Mouse (Mus musculus): ENCODE data around the gene Abi3.

Abi3 gene

GRCm38 (mm10) chr11:95825625-95826024 is 16.7 kb downstream of the Abi3 start:
- DNase-seq (ENCODE audit: low spot score): no peak

DNA sequence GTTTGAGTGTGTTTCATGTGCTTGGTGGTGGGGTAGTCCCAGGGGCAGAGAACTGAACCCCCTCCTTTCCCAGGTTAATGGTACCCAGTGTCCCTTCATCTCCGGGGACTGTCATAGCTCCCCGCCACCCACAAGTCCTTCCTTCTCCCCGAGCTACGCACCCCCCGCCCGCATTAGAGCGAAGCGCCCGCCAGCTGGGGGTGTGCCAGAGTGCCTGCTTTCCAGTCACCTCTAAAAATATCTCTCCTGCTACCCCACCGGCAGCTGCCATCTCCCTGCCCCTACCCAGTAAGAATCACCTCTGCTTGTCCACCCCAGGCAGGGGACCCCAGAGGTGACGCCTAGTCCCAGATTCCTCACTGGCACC is 17.4 kb downstream of the Abi3 start:
- peak; percentile 56 for DNase-seq (ENCODE audit: low spot score)

GRCm38 (mm10) chr11:95824071-95824876 is 18.0 kb downstream of the Abi3 start, which contains the start of gene Phospho1:
Phospho1 (plus strand) TSS chr11:95824499.
- DNase-seq (ENCODE audit: low spot score): peak; percentile 93

DNA sequence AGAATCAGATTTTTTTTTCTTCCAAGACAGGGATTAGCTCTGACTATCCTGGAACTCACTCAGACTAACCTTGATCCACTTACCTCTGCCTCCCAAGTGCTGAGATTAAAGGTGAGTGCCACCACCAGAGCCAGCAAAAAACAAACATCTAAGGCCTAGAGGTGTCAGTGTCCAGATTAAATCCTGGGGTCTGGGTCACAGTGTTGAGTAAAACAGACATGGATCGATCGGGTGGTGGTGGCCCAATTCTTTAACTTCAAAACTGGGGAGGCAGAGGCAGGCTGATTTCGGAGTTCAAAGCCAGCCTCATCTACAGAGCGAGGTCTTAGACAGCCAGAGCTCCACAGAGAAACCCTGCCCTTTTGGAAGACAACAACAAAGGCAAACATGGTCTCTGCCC is 19.8 kb downstream of the Abi3 start:
- no peak for DNase-seq (ENCODE audit: low spot score)

- no peak for DNase-seq (ENCODE audit: low spot score)
Measured at GRCm38 (mm10) chr11:95821511-95821910, 20.8 kb downstream of the Abi3 start.

GRCm38 (mm10) chr11:95819138-95819537 is 23.1 kb downstream of the Abi3 start:
- no peak for DNase-seq (ENCODE audit: low spot score)

DNA sequence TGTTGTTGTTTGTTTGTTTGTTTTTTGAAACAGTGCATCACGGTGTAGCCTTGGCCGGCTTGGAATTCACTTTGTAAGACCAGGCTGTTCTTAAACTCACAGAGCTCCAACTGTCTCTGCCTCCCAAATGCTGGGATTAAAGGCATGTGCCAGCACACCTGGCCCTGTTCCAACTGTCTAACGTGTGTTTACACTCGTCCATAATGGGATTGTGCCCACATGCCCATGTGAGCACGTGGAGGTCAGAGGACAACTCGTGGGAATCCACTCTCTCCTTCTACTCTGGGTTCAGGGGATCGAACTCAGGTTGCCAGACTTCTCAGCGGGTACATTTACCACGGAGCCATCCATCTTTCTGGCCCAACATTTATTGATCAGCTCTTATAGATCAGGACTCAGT is 26.9 kb downstream of the Abi3 start:
- no peak for DNase-seq (ENCODE audit: low spot score)

- DNase-seq (ENCODE audit: low spot score): no peak
Measured at GRCm38 (mm10) chr11:95814857-95815256, 27.4 kb downstream of the Abi3 start.

GRCm38 (mm10) chr11:95814101-95814500 is 28.2 kb downstream of the Abi3 start:
- no peak for DNase-seq (ENCODE audit: low spot score)

- DNase-seq (ENCODE audit: low spot score): no peak
Measured at GRCm38 (mm10) chr11:95812224-95812623, 30.1 kb downstream of the Abi3 start.

DNA sequence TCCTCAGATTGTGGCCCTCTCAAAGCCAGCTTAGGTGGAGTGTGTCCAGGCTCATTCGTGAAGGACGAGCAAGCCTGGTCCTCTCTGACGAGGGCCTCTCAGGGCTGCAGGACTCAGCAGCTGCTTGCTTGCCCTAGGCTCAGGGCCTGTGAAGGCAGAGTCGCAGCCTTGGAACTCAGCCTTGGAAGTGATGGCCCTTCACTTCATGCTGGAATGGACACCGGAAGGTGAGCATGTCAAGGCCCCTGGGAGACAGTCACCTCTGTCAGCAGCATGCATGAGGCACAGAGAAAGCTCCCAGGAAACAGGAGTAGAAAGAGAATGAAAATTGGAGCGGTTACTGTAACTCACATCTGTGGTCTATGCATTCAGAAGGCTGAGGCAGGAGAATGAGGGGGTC is 30.5 kb downstream of the Abi3 start:
- no peak for DNase-seq (ENCODE audit: low spot score)

- no peak for DNase-seq (ENCODE audit: low spot score)
Measured at GRCm38 (mm10) chr11:95810828-95811227, 31.4 kb downstream of the Abi3 start.

DNA sequence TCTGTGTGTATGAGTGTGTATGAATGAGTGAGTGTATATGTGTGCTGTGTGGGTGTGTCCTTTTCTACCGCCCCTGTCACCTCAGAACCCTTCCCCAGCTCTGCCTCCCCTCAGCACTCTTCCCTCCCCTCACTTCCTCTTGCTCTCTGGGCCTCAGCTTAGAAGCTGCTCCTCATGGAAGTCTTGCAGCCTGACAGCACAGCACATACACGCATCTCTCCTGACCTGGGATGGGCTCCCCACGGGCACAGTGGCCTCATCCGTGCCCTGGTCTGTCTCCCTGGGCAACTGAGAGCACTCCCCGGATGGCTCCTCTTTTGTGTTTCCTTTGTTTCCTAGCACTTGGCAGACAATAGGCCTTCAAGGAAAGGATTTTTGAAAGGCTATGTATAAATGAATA is 32.7 kb downstream of the Abi3 start:
- DNase-seq (ENCODE audit: low spot score): no peak

GRCm38 (mm10) chr11:95808448-95809011 is 33.7 kb downstream of the Abi3 start:
- DNase-seq (ENCODE audit: low spot score): no peak

DNA sequence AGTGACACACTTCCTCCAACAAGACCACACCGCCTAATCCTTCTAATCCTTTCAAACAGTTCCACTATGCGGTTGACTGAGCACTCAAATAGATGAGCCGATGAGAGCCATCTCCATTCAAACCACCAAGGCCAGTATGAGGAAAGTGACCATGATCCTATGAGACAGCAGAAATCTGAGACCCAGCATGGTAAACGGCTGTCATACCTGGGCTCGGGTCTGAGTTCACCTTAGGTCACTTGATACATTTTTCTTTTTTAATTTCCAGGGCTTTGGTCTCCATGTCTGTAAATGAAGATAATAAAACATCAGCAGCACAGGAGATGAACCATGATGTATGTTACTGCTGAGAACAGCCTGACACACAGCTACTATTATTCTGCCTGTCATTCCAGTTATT is 34.4 kb downstream of the Abi3 start:
- no peak for DNase-seq (ENCODE audit: low spot score)

GRCm38 (mm10) chr11:95805527-95805926 is 36.7 kb downstream of the Abi3 start:
- DNase-seq (ENCODE audit: low spot score): no peak

DNA sequence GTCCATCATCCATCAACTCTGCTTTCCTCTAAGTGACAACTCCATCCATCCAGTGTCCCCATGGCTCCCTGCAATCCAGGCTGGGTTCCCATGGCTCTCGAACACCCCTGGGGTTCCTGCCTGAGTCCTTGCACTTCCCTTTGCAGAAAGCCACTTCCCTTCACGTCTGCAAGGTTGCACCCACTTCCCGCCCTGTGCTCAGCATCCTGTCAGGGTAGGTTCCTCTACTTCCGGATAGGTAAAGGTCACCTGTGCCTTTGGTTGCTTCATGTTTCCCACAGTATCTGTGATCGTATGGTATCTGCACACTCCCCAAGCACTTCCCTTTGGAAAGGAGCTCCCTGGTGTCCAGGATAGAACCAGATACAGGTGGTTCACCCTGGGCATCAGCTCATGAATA is 37.3 kb downstream of the Abi3 start:
- no peak for DNase-seq (ENCODE audit: low spot score)

DNA sequence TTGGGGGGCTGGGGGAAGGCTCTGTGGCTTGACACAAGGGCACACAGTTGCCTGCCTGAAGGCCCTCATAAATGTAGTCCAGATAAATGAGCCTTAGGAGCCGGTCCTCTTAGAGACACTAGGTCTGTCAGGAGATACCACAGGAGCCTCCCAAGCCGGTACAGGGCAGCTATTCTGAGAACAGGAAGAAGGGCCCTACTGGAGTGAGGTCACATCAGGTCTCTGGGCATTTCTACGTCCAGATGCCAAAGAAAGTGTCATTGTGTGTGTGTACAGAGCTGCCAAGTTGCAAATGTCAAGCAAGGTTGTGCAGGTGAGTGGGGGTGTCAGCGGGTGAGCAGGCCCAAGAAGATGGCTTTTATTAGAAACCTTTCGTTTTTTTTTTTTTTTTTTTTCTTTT is 46.7 kb downstream of the Abi3 start:
- DNase-seq (ENCODE audit: low spot score): no peak

DNA sequence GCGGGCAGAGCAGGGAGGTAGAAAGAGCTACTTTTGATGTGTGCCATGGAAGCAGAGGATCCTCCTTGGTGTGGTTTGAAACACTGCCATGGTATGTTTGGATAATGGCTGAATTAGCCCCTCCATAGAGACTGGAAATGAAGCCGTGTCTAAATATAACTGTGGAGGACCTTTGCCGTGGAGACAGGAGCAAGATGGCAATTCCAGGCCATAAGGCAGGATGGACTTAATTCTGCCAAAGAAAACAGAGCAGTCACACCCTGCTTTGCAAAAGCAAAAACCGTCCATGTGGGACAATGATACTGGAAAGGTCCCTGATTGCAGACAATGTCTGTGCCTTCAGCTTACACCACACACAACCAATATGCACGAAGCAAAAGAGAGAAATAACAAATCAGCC is 48.1 kb downstream of the Abi3 start:
- no peak for DNase-seq (ENCODE audit: low spot score)

GRCm38 (mm10) chr11:95792950-95793509 is 49.2 kb downstream of the Abi3 start:
- no peak for DNase-seq (ENCODE audit: low spot score)

- DNase-seq (ENCODE audit: low spot score): no peak
Measured at GRCm38 (mm10) chr11:95791787-95792186, 50.5 kb downstream of the Abi3 start.

GRCm38 (mm10) chr11:95789451-95789891 is 52.8 kb downstream of the Abi3 start:
- peak; percentile 73 for DNase-seq (ENCODE audit: low spot score)

- DNase-seq (ENCODE audit: low spot score): no peak
Measured at GRCm38 (mm10) chr11:95786511-95786910, 55.8 kb downstream of the Abi3 start.
